Mouse (Mus musculus): Measurements from ENCODE around the gene Ankrd33b.

Gene Ankrd33b

GRCm38 (mm10) chr15:31299258-31299917 lies 68.1 kb downstream of the Ankrd33b start:
- no peak for DNase-seq

- no peak for DNase-seq
Observed at GRCm38 (mm10) chr15:31297777-31298137, 69.8 kb downstream of the Ankrd33b start.

GRCm38 (mm10) chr15:31296882-31297776 lies 70.4 kb downstream of the Ankrd33b start:
- DNase-seq: no peak

- no peak for DNase-seq
Observed at GRCm38 (mm10) chr15:31294311-31294710, 73.2 kb downstream of the Ankrd33b start.

- DNase-seq: no peak
Observed at GRCm38 (mm10) chr15:31292627-31293026, 74.9 kb downstream of the Ankrd33b start.

GRCm38 (mm10) chr15:31285695-31286094 lies 81.8 kb downstream of the Ankrd33b start:
- DNase-seq: no peak

GRCm38 (mm10) chr15:31284922-31285631 lies 82.4 kb downstream of the Ankrd33b start:
- DNase-seq: no peak

- DNase-seq: no peak
Observed at GRCm38 (mm10) chr15:31284142-31284541, 83.4 kb downstream of the Ankrd33b start.

GRCm38 (mm10) chr15:31282353-31282752 lies 85.2 kb downstream of the Ankrd33b start:
- no peak for DNase-seq

GRCm38 (mm10) chr15:31281830-31282229 lies 85.7 kb downstream of the Ankrd33b start:
- DNase-seq: no peak

GRCm38 (mm10) chr15:31280683-31281082 lies 86.8 kb downstream of the Ankrd33b start:
- no peak for DNase-seq

GRCm38 (mm10) chr15:31280059-31280458 lies 87.5 kb downstream of the Ankrd33b start:
- DNase-seq: no peak

- DNase-seq: no peak
Observed at GRCm38 (mm10) chr15:31279577-31280004, 87.9 kb downstream of the Ankrd33b start.

- DNase-seq: no peak
Observed at GRCm38 (mm10) chr15:31279120-31279519, 88.4 kb downstream of the Ankrd33b start.

- DNase-seq: no peak
Observed at GRCm38 (mm10) chr15:31278090-31278489, 89.4 kb downstream of the Ankrd33b start.

GRCm38 (mm10) chr15:31273509-31273908 lies 94.0 kb downstream of the Ankrd33b start:
- no peak for DNase-seq

GRCm38 (mm10) chr15:31272695-31273094 lies 94.8 kb downstream of the Ankrd33b start:
- DNase-seq: no peak

- DNase-seq: no peak
Observed at GRCm38 (mm10) chr15:31269558-31269957, 98.0 kb downstream of the Ankrd33b start.

GRCm38 (mm10) chr15:31268148-31268547 lies 99.4 kb downstream of the Ankrd33b start:
- DNase-seq: no peak

GRCm38 (mm10) chr15:31265845-31266244 lies 101.7 kb downstream of the Ankrd33b start:
- DNase-seq: no peak

- DNase-seq: no peak
Observed at GRCm38 (mm10) chr15:31265404-31265803, 102.1 kb downstream of the Ankrd33b start.

- DNase-seq: peak; percentile 73
Observed at GRCm38 (mm10) chr15:31264827-31265226, 102.7 kb downstream of the Ankrd33b start.

- no peak for DNase-seq
Observed at GRCm38 (mm10) chr15:31262361-31262760, 105.2 kb downstream of the Ankrd33b start.

Data from thymus, postnatal 14 days (tissue).